Mouse (Mus musculus): ENCODE results near the gene Accsl. TPM values are rescaled to one million over a fixed set of nuclear protein-coding genes. Genes with fewer than 3 reads are reported as not detected.
A peak's percentile ranks its signal among the peaks of the same experiment; 100 is the strongest.

The Accsl gene
- polyA plus RNA-seq, 1 experiment from 2014 or later: 0.33 TPM

- Histone ChIP-seq H3K4me1 (ENCODE audit: control insufficient read depth, insufficient read depth, low read length) (no peaks in the 10 kb centered on the region), H3K27ac (ENCODE audit: low read depth, low read length) (no peak overlapping the region), H3K36me3 (ENCODE audit: control insufficient read depth, insufficient read depth, low read length) (peaks cover 13% of the 10 kb centered on the region; the same call in 1 of the 2 replicates), H3K9me3 (ENCODE audit: control insufficient read depth, low read length) (no peaks in the 10 kb centered on the region), H3K9ac (replicated peaks; ENCODE audit: low read depth, low read length) (no peak overlapping the region), H3K4me2 (ENCODE audit: low read depth, low read length) (no peak overlapping the region), H3K27me3 (ENCODE audit: control insufficient read depth, insufficient read depth, low read length) (no peaks in the 10 kb centered on the region), H3K4me3 (ENCODE audit: low read depth, low read length) (no peak overlapping the region)
- ATAC-seq (ENCODE audit: low read depth): no peak
- 90% methylated on average over 4 of the region's 4 CpGs for WGBS
These were observed 30.0 kb downstream of the Accsl start for GRCm38 (mm10) chr2:93838931-93839330.

DNA sequence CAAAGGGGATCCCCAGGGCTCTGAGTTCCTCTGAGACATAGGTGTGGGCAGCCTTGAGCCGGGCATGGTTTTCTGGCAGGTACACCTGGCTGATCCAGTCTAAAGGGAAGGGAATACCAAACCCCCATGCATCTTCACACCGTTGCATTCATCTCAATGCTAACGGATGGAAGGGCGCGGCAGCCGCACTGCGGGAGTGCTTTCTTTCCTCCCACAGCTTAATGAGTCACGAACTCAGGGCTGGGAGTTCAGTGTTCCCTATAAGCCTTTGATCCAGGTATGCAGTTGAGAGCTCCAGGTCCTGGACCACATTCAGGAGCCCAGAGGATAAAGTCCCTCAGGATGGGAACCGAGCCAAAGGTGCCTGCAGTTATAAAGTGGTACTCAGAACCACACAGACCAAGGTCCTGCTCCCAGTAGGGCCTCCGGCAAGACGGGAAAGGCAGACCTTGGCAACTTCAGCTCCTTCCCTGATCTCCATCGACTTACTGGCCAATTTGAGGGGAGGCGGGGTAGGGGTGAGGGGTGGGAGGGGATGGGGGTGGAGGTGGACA, 32.6 kb downstream of the Accsl start:
- no peaks in the 10 kb centered on the region for H3K9me3 ChIP-seq (ENCODE audit: control insufficient read depth, low read length)
- 74% methylated on average over 13 of the region's 13 CpGs for WGBS
- peaks cover 8% of the 10 kb centered on the region; the same call in 1 of the 2 replicates for H3K36me3 ChIP-seq (ENCODE audit: control insufficient read depth, insufficient read depth, low read length)

GRCm38 (mm10) chr2:93835596-93835995, 33.4 kb downstream of the Accsl start:
- Histone ChIP-seq H3K4me2 (ENCODE audit: low read depth, low read length) (no peak overlapping the region), H3K27ac (ENCODE audit: low read depth, low read length) (no peak overlapping the region), H3K9me3 (ENCODE audit: control insufficient read depth, low read length) (no peaks in the 10 kb centered on the region), H3K36me3 (ENCODE audit: control insufficient read depth, insufficient read depth, low read length) (peaks cover 8% of the 10 kb centered on the region; the same call in 1 of the 2 replicates), H3K4me3 (ENCODE audit: low read depth, low read length) (no peak overlapping the region), H3K9ac (replicated peaks; ENCODE audit: low read depth, low read length) (no peak overlapping the region), H3K27me3 (ENCODE audit: control insufficient read depth, insufficient read depth, low read length) (no peaks in the 10 kb centered on the region), H3K4me1 (ENCODE audit: control insufficient read depth, insufficient read depth, low read length) (no peaks in the 10 kb centered on the region)
- WGBS: 78% methylated on average over 11 of the region's 11 CpGs
- no peak for ATAC-seq (ENCODE audit: low read depth)

More for the DNA sequence above, 32.6 kb downstream of the Accsl start:
- no peak overlapping the region for H3K4me3 ChIP-seq (ENCODE audit: low read depth, low read length)
- no peaks in the 10 kb centered on the region for H3K27me3 ChIP-seq (ENCODE audit: control insufficient read depth, insufficient read depth, low read length)
- no peaks in the 10 kb centered on the region for H3K4me1 ChIP-seq (ENCODE audit: control insufficient read depth, insufficient read depth, low read length)
- no peak overlapping the region for H3K27ac ChIP-seq (ENCODE audit: low read depth, low read length)
- no peak overlapping the region for H3K4me2 ChIP-seq (ENCODE audit: low read depth, low read length)
- no peak overlapping the region for H3K9ac ChIP-seq (replicated peaks; ENCODE audit: low read depth, low read length)
- ATAC-seq (ENCODE audit: low read depth): no peak

DNA sequence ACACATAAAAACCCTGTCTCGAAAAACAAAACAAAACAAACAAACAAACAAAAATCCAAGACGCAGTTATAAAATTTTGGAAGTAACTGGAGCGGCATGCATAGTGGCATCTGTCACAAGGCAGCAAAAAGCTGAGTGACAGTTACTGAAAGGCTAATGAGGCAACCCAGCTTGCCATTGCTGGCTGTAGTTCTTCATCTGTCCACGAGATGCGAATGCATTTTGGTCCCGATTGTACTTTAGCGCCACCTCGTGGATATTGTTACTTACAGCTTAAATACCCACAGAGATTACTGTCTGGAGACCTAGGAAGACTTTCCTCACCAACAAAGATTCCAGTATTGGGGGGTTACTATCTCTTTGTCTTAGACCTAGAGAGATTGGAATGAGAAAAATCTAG, 45.4 kb downstream of the Accsl start:
- WGBS: 18% methylated on average over 8 of the region's 8 CpGs
- no peaks in the 10 kb centered on the region for H3K27me3 ChIP-seq (ENCODE audit: control insufficient read depth, insufficient read depth, low read length)
- H3K36me3 ChIP-seq (ENCODE audit: control insufficient read depth, insufficient read depth, low read length): no peaks in the 10 kb centered on the region
- H3K4me3 ChIP-seq (ENCODE audit: low read depth, low read length): no peak overlapping the region
- no peak overlapping the region for H3K9ac ChIP-seq (replicated peaks; ENCODE audit: low read depth, low read length)
- H3K4me1 ChIP-seq (ENCODE audit: control insufficient read depth, insufficient read depth, low read length): peaks cover 10% of the 10 kb centered on the region
- H3K9me3 ChIP-seq (ENCODE audit: control insufficient read depth, low read length): no peaks in the 10 kb centered on the region
- ATAC-seq (ENCODE audit: low read depth): no peak
- H3K27ac ChIP-seq (ENCODE audit: low read depth, low read length): no peak overlapping the region
- no peak overlapping the region for H3K4me2 ChIP-seq (ENCODE audit: low read depth, low read length)

- Histone ChIP-seq H3K9ac (replicated peaks; ENCODE audit: low read depth, low read length) (peak within 1 kb of the TSS; percentile 92), H3K9me3 (ENCODE audit: control insufficient read depth, low read length) (no peaks in the 10 kb centered on the region), H3K36me3 (ENCODE audit: control insufficient read depth, insufficient read depth, low read length) (no peaks in the 10 kb centered on the region), H3K4me1 (ENCODE audit: control insufficient read depth, insufficient read depth, low read length) (peaks cover 10% of the 10 kb centered on the region), H3K4me3 (ENCODE audit: low read depth, low read length) (peak within 1 kb of the TSS; percentile 95), H3K27me3 (ENCODE audit: control insufficient read depth, insufficient read depth, low read length) (no peaks in the 10 kb centered on the region), H3K4me2 (ENCODE audit: low read depth, low read length) (peak within 1 kb of the TSS; percentile 85), H3K27ac (ENCODE audit: low read depth, low read length) (no peak within 1 kb of the TSS)
- ATAC-seq (ENCODE audit: low read depth): peak; percentile 94
- under 1% methylated on average over 65 of the region's 66 CpGs for WGBS
These were observed 46.8 kb downstream of the Accsl start, which contains the start of gene Ext2 for GRCm38 (mm10) chr2:93822045-93822749. Gene Ext2 (minus strand): TSS chr2:93822568.

GRCm38 (mm10) chr2:93817791-93818190, 51.2 kb downstream of the Accsl start:
- peaks cover 10% of the 10 kb centered on the region for H3K4me1 ChIP-seq (ENCODE audit: control insufficient read depth, insufficient read depth, low read length)
- H3K36me3 ChIP-seq (ENCODE audit: control insufficient read depth, insufficient read depth, low read length): peaks cover 9% of the 10 kb centered on the region; the same call in 1 of the 2 replicates
- no peaks in the 10 kb centered on the region for H3K27me3 ChIP-seq (ENCODE audit: control insufficient read depth, insufficient read depth, low read length)
- no peak overlapping the region for H3K27ac ChIP-seq (ENCODE audit: low read depth, low read length)
- no peak overlapping the region for H3K9ac ChIP-seq (replicated peaks; ENCODE audit: low read depth, low read length)
- WGBS: 94% methylated on average over 5 of the region's 5 CpGs
- no peaks in the 10 kb centered on the region for H3K9me3 ChIP-seq (ENCODE audit: control insufficient read depth, low read length)
- no peak for ATAC-seq (ENCODE audit: low read depth)
- H3K4me3 ChIP-seq (ENCODE audit: low read depth, low read length): no peak overlapping the region
- no peak overlapping the region for H3K4me2 ChIP-seq (ENCODE audit: low read depth, low read length)

DNA sequence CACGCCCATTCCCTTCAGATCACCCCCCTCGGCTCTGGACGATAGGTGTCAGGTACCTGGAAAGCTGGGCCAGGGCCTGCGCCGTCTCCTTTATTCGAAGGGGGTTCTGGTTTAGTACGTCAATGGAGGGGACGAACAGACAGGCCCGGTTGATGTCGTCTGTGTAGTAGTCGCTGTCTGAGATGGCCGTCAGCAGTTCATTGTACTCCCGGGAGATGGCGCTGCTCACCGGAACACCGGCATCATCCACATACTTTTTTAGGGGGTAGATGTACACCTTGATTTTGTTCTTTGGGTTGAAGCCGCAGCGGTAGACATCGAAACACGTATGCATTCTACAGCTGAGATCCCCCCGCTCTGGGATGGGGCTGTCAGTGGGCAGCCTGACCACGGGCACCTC, 55.6 kb downstream of the Accsl start:
- 92% methylated on average over 22 of the region's 22 CpGs for WGBS
- no peak for ATAC-seq (ENCODE audit: low read depth)
- Histone ChIP-seq H3K9ac (replicated peaks; ENCODE audit: low read depth, low read length) (no peak overlapping the region), H3K4me2 (ENCODE audit: low read depth, low read length) (no peak overlapping the region), H3K4me3 (ENCODE audit: low read depth, low read length) (no peak overlapping the region), H3K27me3 (ENCODE audit: control insufficient read depth, insufficient read depth, low read length) (no peaks in the 10 kb centered on the region), H3K9me3 (ENCODE audit: control insufficient read depth, low read length) (no peaks in the 10 kb centered on the region), H3K27ac (ENCODE audit: low read depth, low read length) (no peak overlapping the region), H3K36me3 (ENCODE audit: control insufficient read depth, insufficient read depth, low read length) (peaks cover 24% of the 10 kb centered on the region), H3K4me1 (ENCODE audit: control insufficient read depth, insufficient read depth, low read length) (no peaks in the 10 kb centered on the region)

- H3K4me1 ChIP-seq (ENCODE audit: control insufficient read depth, insufficient read depth, low read length): no peaks in the 10 kb centered on the region
- no peaks in the 10 kb centered on the region for H3K9me3 ChIP-seq (ENCODE audit: control insufficient read depth, low read length)
- no peaks in the 10 kb centered on the region for H3K27me3 ChIP-seq (ENCODE audit: control insufficient read depth, insufficient read depth, low read length)
- H3K4me2 ChIP-seq (ENCODE audit: low read depth, low read length): no peak overlapping the region
- 45% methylated on average over 4 of the region's 4 CpGs for WGBS
- peaks cover 26% of the 10 kb centered on the region for H3K36me3 ChIP-seq (ENCODE audit: control insufficient read depth, insufficient read depth, low read length)
- H3K4me3 ChIP-seq (ENCODE audit: low read depth, low read length): no peak overlapping the region
- no peak overlapping the region for H3K9ac ChIP-seq (replicated peaks; ENCODE audit: low read depth, low read length)
- H3K27ac ChIP-seq (ENCODE audit: low read depth, low read length): no peak overlapping the region
- ATAC-seq (ENCODE audit: low read depth): no peak
These were observed 57.1 kb downstream of the Accsl start for GRCm38 (mm10) chr2:93811812-93812211.

DNA sequence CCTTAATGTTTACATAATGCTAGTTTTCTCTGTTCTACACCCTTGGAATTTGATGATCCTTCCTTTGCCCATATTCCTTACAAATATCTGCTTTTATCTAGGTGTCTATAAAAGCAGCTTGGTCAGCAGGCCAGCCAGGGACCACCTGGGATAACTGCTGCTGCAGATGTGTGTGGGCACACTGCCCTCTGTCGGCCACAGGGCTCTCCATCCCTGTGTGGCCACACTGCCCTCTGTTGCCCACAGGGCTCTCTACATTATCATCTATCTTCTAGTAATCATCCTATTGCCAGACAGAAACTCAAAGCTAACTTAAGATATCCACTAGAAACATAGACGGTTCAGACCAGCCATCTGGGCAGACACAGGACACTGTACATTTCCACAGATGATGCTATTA, 59.0 kb downstream of the Accsl start:
- ATAC-seq (ENCODE audit: low read depth): no peak
- Histone ChIP-seq H3K27me3 (ENCODE audit: control insufficient read depth, insufficient read depth, low read length) (no peaks in the 10 kb centered on the region), H3K4me1 (ENCODE audit: control insufficient read depth, insufficient read depth, low read length) (no peaks in the 10 kb centered on the region), H3K9me3 (ENCODE audit: control insufficient read depth, low read length) (no peaks in the 10 kb centered on the region), H3K4me3 (ENCODE audit: low read depth, low read length) (no peak overlapping the region), H3K27ac (ENCODE audit: low read depth, low read length) (no peak overlapping the region), H3K36me3 (ENCODE audit: control insufficient read depth, insufficient read depth, low read length) (peaks cover 26% of the 10 kb centered on the region), H3K4me2 (ENCODE audit: low read depth, low read length) (no peak overlapping the region), H3K9ac (replicated peaks; ENCODE audit: low read depth, low read length) (no peak overlapping the region)
- WGBS: 26% methylated on average over 2 of the region's 2 CpGs

All from neural tube, embryonic 14.5 days (tissue).